Mouse (Mus musculus): ENCODE results near the gene Fzr1. TPM values are rescaled to one million over a fixed set of nuclear protein-coding genes. Genes with fewer than 3 reads are reported as not detected.

Fzr1 gene
- polyA plus RNA-seq, 1 experiment from 2014 or later = 104 TPM

DNA sequence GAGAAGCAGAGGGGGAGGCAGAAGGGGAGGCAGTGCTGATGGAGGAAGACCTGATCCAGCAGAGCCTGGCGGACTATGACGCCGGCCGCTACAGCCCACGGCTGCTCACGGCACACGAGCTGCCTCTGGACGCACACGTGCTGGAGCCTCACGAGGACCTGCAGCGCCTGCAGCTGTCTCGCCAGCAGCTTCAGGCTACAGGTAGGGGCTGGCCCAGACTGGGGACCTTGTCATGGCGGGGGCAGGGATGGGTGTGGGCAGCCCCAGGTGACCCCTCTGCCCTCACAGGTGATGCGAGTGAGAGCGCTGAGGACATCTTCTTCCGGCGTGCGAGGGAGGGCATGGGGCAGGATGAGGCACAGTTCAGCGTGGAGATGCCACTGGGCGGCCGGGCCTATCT lies 53.1 kb downstream of the Fzr1 start:
- no peak overlapping the region for H3K4me2 ChIP-seq
- H3K27me3 ChIP-seq (ENCODE audit: control insufficient read depth, insufficient read depth, low read length) = no peaks in the 10 kb centered on the region
- peaks cover 42% of the 10 kb centered on the region for H3K36me3 ChIP-seq (ENCODE audit: control insufficient read depth, insufficient read depth, low read length)
- DNase-seq (ENCODE audit: low spot score, missing footprints) (no peak), ATAC-seq (ENCODE audit: low FRiP score) (no peak)
- no peak overlapping the region for H3K27ac ChIP-seq (ENCODE audit: low read depth, low read length)
- WGBS = 94% methylated on average over 21 of the region's 21 CpGs
- peaks cover 8% of the 10 kb centered on the region for H3K4me1 ChIP-seq (ENCODE audit: control insufficient read depth, insufficient read depth, low read length)
- no peak overlapping the region for H3K4me3 ChIP-seq (ENCODE audit: low read depth, low read length)
- no peak overlapping the region for H3K9ac ChIP-seq (ENCODE audit: low read length)
- H3K9me3 ChIP-seq (ENCODE audit: control insufficient read depth, low read length) = no peaks in the 10 kb centered on the region

DNA sequence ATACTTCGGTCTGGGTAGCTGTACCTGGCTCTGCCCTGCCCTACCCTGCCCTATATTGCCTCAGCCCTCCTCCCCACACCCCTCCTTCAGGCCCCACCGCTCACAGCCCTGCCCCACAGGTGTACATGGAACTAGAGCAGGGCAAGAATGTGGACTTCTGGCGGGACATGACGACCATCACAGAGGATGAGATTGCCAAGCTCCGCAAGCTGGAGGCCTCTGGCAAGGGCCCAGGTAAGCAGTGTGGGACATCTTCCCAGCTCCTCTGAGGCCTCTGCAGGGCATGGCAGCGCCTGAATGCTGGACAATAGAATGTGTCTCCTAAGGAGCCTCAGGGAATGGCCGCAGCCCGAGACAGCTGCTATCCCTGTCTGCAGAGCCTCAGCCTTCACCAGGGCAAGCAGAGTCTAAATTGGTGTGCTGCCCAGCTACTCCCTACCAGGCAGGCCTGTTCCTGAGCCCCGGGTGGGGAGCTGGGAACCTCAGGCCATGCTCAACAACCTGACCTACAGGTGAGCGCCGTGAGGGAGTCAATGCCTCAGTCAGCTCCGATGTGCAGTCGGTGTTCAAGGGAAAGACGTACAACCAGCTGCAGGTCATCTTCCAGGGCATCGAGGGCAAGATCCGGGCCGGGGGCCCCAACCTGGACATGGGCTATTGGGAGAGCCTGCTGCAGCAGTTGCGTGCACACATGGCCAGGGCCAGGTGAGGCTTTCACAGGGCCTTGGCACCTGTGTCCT lies 54.4 kb downstream of the Fzr1 start:
- no peaks in the 10 kb centered on the region for H3K27me3 ChIP-seq (ENCODE audit: control insufficient read depth, insufficient read depth, low read length)
- H3K4me3 ChIP-seq (ENCODE audit: low read depth, low read length) = no peak overlapping the region
- no peak overlapping the region for H3K4me2 ChIP-seq
- ATAC-seq (ENCODE audit: low FRiP score) (no peak), DNase-seq (ENCODE audit: low spot score, missing footprints) (no peak)
- H3K4me1 ChIP-seq (ENCODE audit: control insufficient read depth, insufficient read depth, low read length) = peaks cover 18% of the 10 kb centered on the region
- peaks cover 42% of the 10 kb centered on the region for H3K36me3 ChIP-seq (ENCODE audit: control insufficient read depth, insufficient read depth, low read length)
- H3K9ac ChIP-seq (ENCODE audit: low read length) = no peak overlapping the region
- H3K9me3 ChIP-seq (ENCODE audit: control insufficient read depth, low read length) = no peaks in the 10 kb centered on the region
- no peak overlapping the region for H3K27ac ChIP-seq (ENCODE audit: low read depth, low read length)
- 96% methylated on average over 18 of the region's 18 CpGs for WGBS

DNA sequence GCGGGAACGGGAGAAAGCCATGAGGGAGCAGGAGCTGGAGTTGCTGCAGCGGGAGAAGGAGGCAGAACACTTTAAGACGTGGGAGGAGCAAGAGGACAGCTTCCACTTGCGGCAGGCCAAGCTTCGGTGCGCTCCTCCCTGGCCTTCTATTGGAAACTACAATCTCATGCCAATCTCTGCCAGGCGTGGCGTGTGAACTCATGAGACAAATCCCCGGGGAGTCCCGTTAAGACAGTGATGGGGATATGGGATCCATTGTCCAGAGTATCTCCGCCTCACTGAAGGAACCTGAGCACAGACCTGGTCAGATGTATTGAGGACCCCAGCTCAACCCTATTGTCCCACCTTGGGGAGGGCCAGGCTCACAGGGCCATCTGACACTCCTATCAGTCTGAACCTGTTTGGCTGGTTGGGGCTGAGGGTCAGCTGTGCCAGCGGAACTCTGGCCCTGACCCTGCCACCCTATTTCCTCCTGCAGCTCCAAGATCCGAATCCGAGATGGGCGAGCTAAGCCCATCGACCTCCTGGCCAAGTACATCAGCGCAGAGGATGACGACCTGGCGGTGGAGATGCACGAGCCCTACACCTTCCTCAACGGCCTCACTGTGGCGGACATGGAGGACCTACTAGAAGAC lies 55.1 kb downstream of the Fzr1 start:
- DNase-seq (ENCODE audit: low spot score, missing footprints) = no peak
- Histone ChIP-seq H3K4me1 (ENCODE audit: control insufficient read depth, insufficient read depth, low read length) (peaks cover 18% of the 10 kb centered on the region), H3K27me3 (ENCODE audit: control insufficient read depth, insufficient read depth, low read length) (no peaks in the 10 kb centered on the region), H3K27ac (ENCODE audit: low read depth, low read length) (no peak overlapping the region), H3K9me3 (ENCODE audit: control insufficient read depth, low read length) (no peaks in the 10 kb centered on the region), H3K4me3 (ENCODE audit: low read depth, low read length) (no peak overlapping the region), H3K9ac (ENCODE audit: low read length) (no peak overlapping the region), H3K36me3 (ENCODE audit: control insufficient read depth, insufficient read depth, low read length) (peaks cover 42% of the 10 kb centered on the region), H3K4me2 (no peak overlapping the region)
- WGBS = 95% methylated on average over 23 of the region's 23 CpGs
- ATAC-seq (ENCODE audit: low FRiP score) = no peak

DNA sequence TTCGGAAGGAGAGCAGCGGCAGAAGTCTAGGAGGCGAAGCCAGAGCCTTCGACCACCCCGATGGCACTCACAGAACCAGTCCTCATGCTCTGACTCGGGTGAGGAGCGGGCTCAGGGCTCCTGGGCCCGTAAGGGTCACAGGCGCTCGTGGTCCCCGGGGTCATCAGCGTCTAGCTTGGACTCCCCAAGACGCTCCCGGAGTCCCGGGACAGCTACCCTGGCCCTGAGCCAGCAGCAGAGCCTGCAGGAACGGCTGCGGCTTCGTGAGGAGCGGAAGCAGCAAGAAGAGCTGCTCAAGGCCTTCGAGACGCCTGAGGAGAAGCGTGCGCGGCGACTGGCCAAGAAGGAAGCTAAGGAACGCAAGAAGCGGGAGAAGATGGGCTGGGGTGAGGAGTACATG lies 55.9 kb downstream of the Fzr1 start:
- H3K27me3 ChIP-seq (ENCODE audit: control insufficient read depth, insufficient read depth, low read length) = no peaks in the 10 kb centered on the region
- H3K36me3 ChIP-seq (ENCODE audit: control insufficient read depth, insufficient read depth, low read length) = peaks cover 44% of the 10 kb centered on the region
- no peak overlapping the region for H3K4me2 ChIP-seq
- DNase-seq (ENCODE audit: low spot score, missing footprints) = no peak
- H3K9ac ChIP-seq (ENCODE audit: low read length) = no peak overlapping the region
- peaks cover 18% of the 10 kb centered on the region for H3K4me1 ChIP-seq (ENCODE audit: control insufficient read depth, insufficient read depth, low read length)
- H3K9me3 ChIP-seq (ENCODE audit: control insufficient read depth, low read length) = no peaks in the 10 kb centered on the region
- WGBS = 95% methylated on average over 27 of the region's 27 CpGs
- H3K27ac ChIP-seq (ENCODE audit: low read depth, low read length) = no peak overlapping the region
- no peak for ATAC-seq (ENCODE audit: low FRiP score)
- H3K4me3 ChIP-seq (ENCODE audit: low read depth, low read length) = no peak overlapping the region

DNA sequence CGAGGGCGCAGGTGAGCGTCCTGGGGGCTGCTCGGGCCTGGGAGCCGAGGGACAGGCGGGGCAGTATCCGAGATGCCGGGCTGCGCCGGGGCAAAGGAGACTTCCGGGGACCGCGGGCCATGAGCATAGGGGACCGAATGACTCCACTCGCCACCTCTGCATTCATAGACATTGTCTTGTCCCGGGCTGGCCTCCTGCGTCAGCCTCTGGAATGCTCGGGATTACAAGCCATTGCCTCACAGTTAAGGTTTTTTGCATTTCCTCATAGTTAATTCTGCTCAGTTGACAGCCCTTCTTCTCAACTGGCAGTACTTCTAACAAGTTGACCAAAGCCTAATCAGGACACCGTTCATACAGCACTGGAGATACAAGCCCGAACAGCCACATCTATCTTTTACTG lies 56.9 kb downstream of the Fzr1 start:
- H3K27ac ChIP-seq (ENCODE audit: low read depth, low read length) = peak overlapping the region; percentile 79
- peak overlapping the region; percentile 94 for H3K4me3 ChIP-seq (ENCODE audit: low read depth, low read length)
- peaks cover 41% of the 10 kb centered on the region for H3K36me3 ChIP-seq (ENCODE audit: control insufficient read depth, insufficient read depth, low read length)
- H3K4me1 ChIP-seq (ENCODE audit: control insufficient read depth, insufficient read depth, low read length) = peaks cover 26% of the 10 kb centered on the region
- 3% methylated on average over 20 of the region's 20 CpGs for WGBS
- peak overlapping the region; percentile 83 for H3K4me2 ChIP-seq
- H3K27me3 ChIP-seq (ENCODE audit: control insufficient read depth, insufficient read depth, low read length) = no peaks in the 10 kb centered on the region; the same call in 1 of the 2 replicates
- H3K9me3 ChIP-seq (ENCODE audit: control insufficient read depth, low read length) = no peaks in the 10 kb centered on the region
- no peak; the same call in 1 of the 2 replicates for ATAC-seq (ENCODE audit: low FRiP score)
- H3K9ac ChIP-seq (ENCODE audit: low read length) = peak overlapping the region; percentile 86
- DNase-seq (ENCODE audit: low spot score, missing footprints) = no peak

DNA sequence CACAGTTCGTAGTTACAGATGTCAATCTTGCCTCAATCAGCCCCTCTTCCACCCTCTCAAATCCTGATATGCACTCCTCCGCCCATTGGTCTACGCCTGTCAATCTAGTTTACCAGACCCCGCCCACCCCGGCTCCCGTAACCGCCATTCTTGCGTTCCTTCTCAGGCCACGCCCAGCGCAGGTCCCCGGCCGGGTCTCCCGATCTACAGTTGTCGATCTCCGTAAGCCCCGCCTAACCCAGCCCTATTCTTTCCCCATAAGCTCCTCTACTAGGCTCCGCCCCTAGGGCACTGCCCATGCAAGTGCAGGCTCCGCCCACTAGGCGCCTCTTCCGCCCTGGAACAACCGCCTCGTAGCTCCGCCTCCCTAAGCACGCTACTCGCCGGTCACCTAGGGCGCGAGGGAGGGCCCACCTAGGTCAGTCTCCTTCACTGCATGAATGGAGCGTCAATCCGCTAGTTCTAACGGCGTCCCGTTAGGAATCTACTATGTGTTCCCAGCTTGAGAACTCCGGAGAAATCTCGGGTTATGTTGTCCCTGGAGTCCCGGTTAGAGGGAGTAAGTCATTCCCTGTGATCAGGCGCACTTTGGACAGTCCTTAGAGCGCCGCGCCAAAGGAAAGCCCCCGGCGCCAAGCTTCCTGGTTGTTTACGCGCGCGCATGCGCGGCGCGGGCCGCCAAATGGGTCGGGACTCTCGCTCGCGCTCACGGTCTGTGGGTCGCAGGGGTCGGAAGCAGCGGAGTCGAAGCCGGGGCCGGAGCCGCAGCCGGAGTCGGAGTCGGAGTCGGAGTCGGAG lies 57.6 kb downstream of the Fzr1 start, which contains the start of gene Cactin:
Gene Cactin, plus strand, starts transcription at position 554 of the 798 bp plus-strand sequence.
- Histone ChIP-seq H3K4me2 (peak within 1 kb of the TSS; percentile 83), H3K4me1 (ENCODE audit: control insufficient read depth, insufficient read depth, low read length) (peaks cover 29% of the 10 kb centered on the region), H3K27me3 (ENCODE audit: control insufficient read depth, insufficient read depth, low read length) (no peaks in the 10 kb centered on the region; the same call in 1 of the 2 replicates), H3K36me3 (ENCODE audit: control insufficient read depth, insufficient read depth, low read length) (peaks cover 37% of the 10 kb centered on the region), H3K27ac (ENCODE audit: low read depth, low read length) (peak within 1 kb of the TSS; percentile 79), H3K9ac (ENCODE audit: low read length) (peak within 1 kb of the TSS; percentile 86), H3K4me3 (ENCODE audit: low read depth, low read length) (peak within 1 kb of the TSS; percentile 94), H3K9me3 (ENCODE audit: control insufficient read depth, low read length) (no peaks in the 10 kb centered on the region)
- ATAC-seq (ENCODE audit: low FRiP score) (peak; percentile 93), DNase-seq (ENCODE audit: low spot score, missing footprints) (peak; percentile 100)
- WGBS = under 1% methylated on average over 68 of the region's 68 CpGs

DNA sequence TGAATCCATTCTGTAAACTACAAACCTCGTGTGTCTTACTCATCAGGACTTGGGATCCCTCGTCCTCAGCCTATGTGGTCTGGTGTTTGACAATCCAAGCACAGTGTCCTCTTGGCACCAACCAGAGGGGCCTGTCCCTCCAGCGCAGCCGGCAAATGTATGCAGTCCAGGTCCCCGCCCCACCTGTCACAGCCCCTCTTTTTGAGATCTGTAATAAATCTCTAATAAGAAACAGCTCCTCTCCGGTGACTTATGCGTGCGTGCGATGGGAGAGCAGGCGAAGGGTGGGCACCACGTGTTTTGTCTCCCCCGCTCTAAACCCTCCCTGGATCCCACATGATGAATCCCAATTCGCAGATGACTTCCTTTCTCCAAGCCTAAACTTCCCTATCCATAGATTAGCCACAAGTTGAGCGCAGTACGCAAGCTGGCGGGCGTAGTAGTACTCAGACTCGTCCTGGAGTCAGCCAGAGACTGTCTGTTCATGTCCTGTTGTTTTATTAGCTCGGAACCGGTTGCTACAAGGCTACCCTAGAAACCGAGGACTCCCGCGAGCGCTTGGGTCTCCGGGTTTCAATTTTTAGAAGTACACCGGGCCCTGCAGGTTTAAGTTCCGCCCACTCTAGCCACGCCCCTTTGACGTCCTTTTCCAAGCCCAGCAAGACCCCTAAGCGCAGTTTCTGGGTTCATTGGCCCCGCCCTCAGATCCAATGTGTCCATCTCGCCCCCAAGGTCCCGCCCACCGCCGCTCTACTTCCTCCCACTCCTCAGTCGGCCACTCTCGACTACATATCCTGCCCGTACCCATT lies 58.4 kb downstream of the Fzr1 start:
- H3K9ac ChIP-seq (ENCODE audit: low read length) = peak overlapping the region; percentile 60
- 2% methylated on average over 38 of the region's 38 CpGs for WGBS
- peak overlapping the region; percentile 79 for H3K27ac ChIP-seq (ENCODE audit: low read depth, low read length)
- H3K36me3 ChIP-seq (ENCODE audit: control insufficient read depth, insufficient read depth, low read length) = peaks cover 29% of the 10 kb centered on the region
- H3K4me3 ChIP-seq (ENCODE audit: low read depth, low read length) = peak overlapping the region; percentile 94
- peaks cover 29% of the 10 kb centered on the region for H3K4me1 ChIP-seq (ENCODE audit: control insufficient read depth, insufficient read depth, low read length)
- H3K27me3 ChIP-seq (ENCODE audit: control insufficient read depth, insufficient read depth, low read length) = no peaks in the 10 kb centered on the region; the same call in 1 of the 2 replicates
- ATAC-seq (ENCODE audit: low FRiP score) (peak; percentile 0; the same call in 1 of the 2 replicates), DNase-seq (ENCODE audit: low spot score, missing footprints) (peak; percentile 99)
- H3K9me3 ChIP-seq (ENCODE audit: control insufficient read depth, low read length) = no peaks in the 10 kb centered on the region
- H3K4me2 ChIP-seq = peak overlapping the region; percentile 83

DNA sequence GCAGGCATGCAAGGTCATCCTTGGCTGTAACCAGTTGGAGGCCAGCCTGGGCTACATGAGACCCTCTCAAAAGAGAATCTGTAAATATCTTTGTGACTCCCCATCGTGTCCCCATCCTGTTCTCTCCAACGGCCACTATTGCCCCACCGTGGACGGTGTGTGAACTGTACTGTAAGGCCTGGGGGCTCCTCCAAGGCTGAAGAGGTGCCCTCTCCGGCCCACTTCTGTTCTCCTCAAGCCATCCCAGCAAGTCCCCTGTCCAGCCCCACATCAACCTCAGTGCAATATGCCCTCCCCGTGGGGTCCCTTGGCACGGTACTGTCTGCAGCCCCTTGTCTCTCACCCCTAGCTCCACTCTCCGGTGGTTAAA lies 59.0 kb downstream of the Fzr1 start:
- Histone ChIP-seq H3K27ac (ENCODE audit: low read depth, low read length) (peak overlapping the region; percentile 79; the same call in 1 of the 2 replicates), H3K4me1 (ENCODE audit: control insufficient read depth, insufficient read depth, low read length) (peaks cover 29% of the 10 kb centered on the region), H3K27me3 (ENCODE audit: control insufficient read depth, insufficient read depth, low read length) (no peaks in the 10 kb centered on the region; the same call in 1 of the 2 replicates), H3K9me3 (ENCODE audit: control insufficient read depth, low read length) (no peaks in the 10 kb centered on the region), H3K4me2 (peak overlapping the region; percentile 83), H3K4me3 (ENCODE audit: low read depth, low read length) (peak overlapping the region; percentile 94; the same call in 1 of the 2 replicates), H3K9ac (ENCODE audit: low read length) (peak overlapping the region; percentile 60), H3K36me3 (ENCODE audit: control insufficient read depth, insufficient read depth, low read length) (peaks cover 23% of the 10 kb centered on the region)
- DNase-seq (ENCODE audit: low spot score, missing footprints) (no peak), ATAC-seq (ENCODE audit: low FRiP score) (no peak)
- 47% methylated on average over 8 of the region's 8 CpGs for WGBS

Data from midbrain, embryonic 11.5 days (tissue).